Mouse (Mus musculus): ENCODE measurements around the gene Olfr597. TPM values are rescaled to one million over a fixed set of nuclear protein-coding genes. Genes with fewer than 3 reads are reported as not detected.
"Not testable (repeated sequence)": the region's sequence is repeated elsewhere in the genome, so short reads cannot be mapped to it uniquely, and the experiment has no call there.

Gene Olfr597
- polyA plus RNA-seq (2014; fragmentation: Nextera tagmentation; extraction: Ambion mirVana) = not detected in 2 replicates

DNA sequence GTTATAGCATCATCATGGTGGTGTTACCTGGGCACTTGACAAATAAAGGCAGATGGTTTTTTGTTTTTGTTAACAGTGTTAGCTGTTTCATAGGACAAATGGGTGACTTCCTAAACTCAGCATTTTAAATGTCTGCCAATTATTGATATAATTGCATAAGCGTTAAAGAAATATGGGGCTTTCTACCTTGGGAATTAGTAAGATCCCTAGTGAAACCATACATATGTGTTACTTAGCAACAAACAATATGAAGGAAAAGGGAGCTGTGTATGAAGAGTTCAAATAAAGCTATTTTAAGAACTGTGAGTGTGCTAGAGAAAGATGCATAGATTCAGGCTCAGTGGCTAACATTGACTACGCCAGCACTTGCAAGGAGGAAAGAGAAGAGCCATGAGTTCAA is at the start of gene Olfr597:
Gene Olfr597 (plus strand): TSS at position 301 of the 400 bp plus-strand sequence.
- not testable (repeated sequence) for H3K9me3 ChIP-seq (replicated peaks; ENCODE audit: control insufficient read depth, low read length); H3K4me2 ChIP-seq (ENCODE audit: low read depth, low read length); H3K27me3 ChIP-seq (ENCODE audit: control insufficient read depth, insufficient read depth, low read length); H3K9ac ChIP-seq (replicated peaks; ENCODE audit: low read length); H3K27ac ChIP-seq (replicated peaks; ENCODE audit: low read depth, low read length); H3K36me3 ChIP-seq (replicated peaks; ENCODE audit: control insufficient read depth, insufficient read depth, low read depth, low read length); H3K4me1 ChIP-seq (ENCODE audit: control insufficient read depth, insufficient read depth, low read length); DNase-seq (ENCODE audit: low spot score); H3K4me3 ChIP-seq (ENCODE audit: low read depth, low read length); ATAC-seq (replicated peaks; ENCODE audit: insufficient number of reproducible peaks, low FRiP score, low TSS enrichment, low read depth)
- 75% methylated on average over 2 of the region's 2 CpGs for WGBS

GRCm38 (mm10) chr7:103305348-103305747 is 10.8 kb upstream of the Olfr597 start, which contains the start of gene Olfr596:
Gene Olfr596, plus strand, starts transcription at chr7:103305648.
- WGBS = 92% methylated on average over 2 of the region's 2 CpGs
- not testable (repeated sequence) for DNase-seq (ENCODE audit: low spot score); H3K4me2 ChIP-seq (ENCODE audit: low read depth, low read length); ATAC-seq (replicated peaks; ENCODE audit: insufficient number of reproducible peaks, low FRiP score, low TSS enrichment, low read depth); H3K9me3 ChIP-seq (replicated peaks; ENCODE audit: control insufficient read depth, low read length); H3K36me3 ChIP-seq (replicated peaks; ENCODE audit: control insufficient read depth, insufficient read depth, low read depth, low read length); H3K9ac ChIP-seq (replicated peaks; ENCODE audit: low read length); H3K27ac ChIP-seq (replicated peaks; ENCODE audit: low read depth, low read length); H3K4me3 ChIP-seq (ENCODE audit: low read depth, low read length); H3K4me1 ChIP-seq (ENCODE audit: control insufficient read depth, insufficient read depth, low read length); H3K27me3 ChIP-seq (ENCODE audit: control insufficient read depth, insufficient read depth, low read length)

DNA sequence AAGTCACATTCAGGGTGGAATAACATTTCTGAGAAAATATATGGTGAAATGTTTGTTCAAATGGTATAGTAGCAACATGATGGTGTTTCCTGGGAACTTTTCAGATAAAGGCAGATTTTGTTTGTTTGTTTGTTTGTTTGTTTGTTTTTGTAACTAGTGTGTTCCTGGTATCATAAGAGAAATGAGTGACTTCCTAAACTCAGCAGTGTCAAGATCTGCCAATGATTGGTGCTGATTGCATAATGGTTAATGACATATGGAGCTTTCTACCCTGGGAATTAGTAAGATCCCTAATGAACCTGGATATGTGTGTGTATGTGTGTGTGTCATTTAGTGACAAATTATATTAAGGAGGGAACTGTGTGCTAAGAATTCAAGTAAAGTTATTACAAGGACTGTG is 7.2 kb downstream of the Olfr597 start, which contains the start of gene Olfr598:
Gene Olfr598 (plus strand): TSS at position 301 of the 400 bp plus-strand sequence.
- H3K4me3 ChIP-seq (ENCODE audit: low read depth, low read length) = no peak within 1 kb of the TSS
- no peaks in the 10 kb centered on the region for H3K4me1 ChIP-seq (ENCODE audit: control insufficient read depth, insufficient read depth, low read length)
- H3K9me3 ChIP-seq (replicated peaks; ENCODE audit: control insufficient read depth, low read length) = no peaks in the 10 kb centered on the region
- DNase-seq (ENCODE audit: low spot score) (no peak), ATAC-seq (replicated peaks; ENCODE audit: insufficient number of reproducible peaks, low FRiP score, low TSS enrichment, low read depth) (no peak)
- no peak within 1 kb of the TSS for H3K4me2 ChIP-seq (ENCODE audit: low read depth, low read length)
- no peak within 1 kb of the TSS for H3K9ac ChIP-seq (replicated peaks; ENCODE audit: low read length)
- no peaks in the 10 kb centered on the region for H3K36me3 ChIP-seq (replicated peaks; ENCODE audit: control insufficient read depth, insufficient read depth, low read depth, low read length)
- H3K27me3 ChIP-seq (ENCODE audit: control insufficient read depth, insufficient read depth, low read length) = no peaks in the 10 kb centered on the region
- H3K27ac ChIP-seq (replicated peaks; ENCODE audit: low read depth, low read length) = no peak within 1 kb of the TSS

DNA sequence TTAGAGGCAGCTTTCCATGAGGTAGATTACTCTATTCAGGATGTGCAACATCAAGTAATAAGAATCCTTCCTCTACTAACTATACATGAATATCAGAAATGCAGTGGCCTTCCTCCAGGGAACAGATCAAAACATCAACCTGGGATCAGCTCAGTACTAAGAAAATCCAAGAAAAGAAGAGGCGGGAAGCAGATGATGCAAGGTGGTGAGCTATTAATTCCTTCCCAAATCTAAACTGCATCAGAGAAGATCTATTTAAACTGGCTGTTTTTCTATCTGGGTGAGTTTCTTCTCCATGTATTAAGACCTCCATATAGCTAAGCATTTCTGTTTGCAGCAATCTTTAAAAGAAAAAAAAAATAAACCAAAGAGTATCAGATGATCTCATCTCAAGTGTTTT is 19.5 kb downstream of the Olfr597 start, which contains the start of gene Olfr599:
Gene Olfr599 (plus strand): TSS at position 301 of the 400 bp plus-strand sequence.
- Histone ChIP-seq H3K9ac (replicated peaks; ENCODE audit: low read length) (no peak within 1 kb of the TSS), H3K36me3 (replicated peaks; ENCODE audit: control insufficient read depth, insufficient read depth, low read depth, low read length) (no peaks in the 10 kb centered on the region), H3K4me1 (ENCODE audit: control insufficient read depth, insufficient read depth, low read length) (no peaks in the 10 kb centered on the region), H3K4me2 (ENCODE audit: low read depth, low read length) (no peak within 1 kb of the TSS), H3K4me3 (ENCODE audit: low read depth, low read length) (no peak within 1 kb of the TSS), H3K9me3 (replicated peaks; ENCODE audit: control insufficient read depth, low read length) (no peaks in the 10 kb centered on the region), H3K27me3 (ENCODE audit: control insufficient read depth, insufficient read depth, low read length) (no peaks in the 10 kb centered on the region), H3K27ac (replicated peaks; ENCODE audit: low read depth, low read length) (no peak within 1 kb of the TSS)
- no peak for ATAC-seq (replicated peaks; ENCODE audit: insufficient number of reproducible peaks, low FRiP score, low TSS enrichment, low read depth)
- WGBS = 63% methylated on average over 1 of the region's 1 CpGs
- DNase-seq (ENCODE audit: low spot score) = no peak

DNA sequence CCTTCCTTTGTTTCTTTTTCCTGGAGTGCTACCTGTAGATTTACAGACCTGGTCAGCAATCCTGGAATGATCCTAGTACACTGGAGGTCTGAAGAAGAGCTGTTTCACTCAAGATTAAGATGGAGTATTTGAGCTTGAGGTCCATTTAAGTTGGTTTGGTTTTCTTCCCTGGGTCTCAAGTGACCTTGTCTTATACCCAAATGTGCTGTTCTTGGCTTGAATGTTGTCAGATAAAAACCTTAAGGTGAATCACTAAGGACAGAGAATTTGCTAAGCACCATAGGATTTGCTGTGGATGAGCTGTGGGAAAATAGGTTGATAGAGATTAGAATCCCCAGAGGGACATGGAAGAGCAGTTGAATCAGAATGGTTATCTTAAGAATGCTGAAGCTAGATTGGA is 33.5 kb downstream of the Olfr597 start, which contains the start of gene Olfr600:
Gene Olfr600 (minus strand): TSS at position 101 of the 400 bp plus-strand sequence.
- Histone ChIP-seq H3K27me3 (ENCODE audit: control insufficient read depth, insufficient read depth, low read length) (no peaks in the 10 kb centered on the region), H3K4me1 (ENCODE audit: control insufficient read depth, insufficient read depth, low read length) (no peaks in the 10 kb centered on the region), H3K4me3 (ENCODE audit: low read depth, low read length) (no peak within 1 kb of the TSS), H3K4me2 (ENCODE audit: low read depth, low read length) (no peak within 1 kb of the TSS), H3K9me3 (replicated peaks; ENCODE audit: control insufficient read depth, low read length) (no peaks in the 10 kb centered on the region), H3K9ac (replicated peaks; ENCODE audit: low read length) (no peak within 1 kb of the TSS), H3K27ac (replicated peaks; ENCODE audit: low read depth, low read length) (no peak within 1 kb of the TSS), H3K36me3 (replicated peaks; ENCODE audit: control insufficient read depth, insufficient read depth, low read depth, low read length) (no peaks in the 10 kb centered on the region)
- DNase-seq (ENCODE audit: low spot score) = no peak
- ATAC-seq (replicated peaks; ENCODE audit: insufficient number of reproducible peaks, low FRiP score, low TSS enrichment, low read depth) = no peak

DNA sequence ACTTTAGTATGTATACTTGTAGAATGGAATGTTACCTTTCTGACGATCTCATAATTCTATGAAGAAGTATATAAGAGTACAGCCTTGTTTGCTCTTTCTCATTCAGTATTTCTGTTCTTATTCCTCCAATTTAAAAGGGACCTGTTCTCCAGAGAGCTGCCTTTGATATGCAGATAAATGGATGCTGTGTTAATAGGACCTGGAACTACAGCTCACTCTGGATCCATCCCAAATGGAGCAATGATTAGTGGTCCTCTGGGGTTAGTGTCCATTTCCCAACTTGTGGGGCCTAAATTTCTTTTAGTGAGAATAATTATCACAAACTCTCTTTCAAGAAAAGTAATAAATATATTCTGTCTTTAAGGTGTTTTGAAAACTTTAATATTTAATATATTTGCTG is 46.4 kb downstream of the Olfr597 start, which contains the start of gene Olfr601:
Gene Olfr601 (minus strand): TSS at position 101 of the 400 bp plus-strand sequence.
- H3K27ac ChIP-seq (replicated peaks; ENCODE audit: low read depth, low read length) = no peak within 1 kb of the TSS
- H3K4me3 ChIP-seq (ENCODE audit: low read depth, low read length) = no peak within 1 kb of the TSS
- no peaks in the 10 kb centered on the region for H3K27me3 ChIP-seq (ENCODE audit: control insufficient read depth, insufficient read depth, low read length)
- no peaks in the 10 kb centered on the region for H3K36me3 ChIP-seq (replicated peaks; ENCODE audit: control insufficient read depth, insufficient read depth, low read depth, low read length)
- 88% methylated on average over 1 of the region's 1 CpGs for WGBS
- no peak within 1 kb of the TSS for H3K4me2 ChIP-seq (ENCODE audit: low read depth, low read length)
- no peak within 1 kb of the TSS for H3K9ac ChIP-seq (replicated peaks; ENCODE audit: low read length)
- no peaks in the 10 kb centered on the region for H3K9me3 ChIP-seq (replicated peaks; ENCODE audit: control insufficient read depth, low read length)
- DNase-seq (ENCODE audit: low spot score) = no peak
- H3K4me1 ChIP-seq (ENCODE audit: control insufficient read depth, insufficient read depth, low read length) = no peaks in the 10 kb centered on the region
- ATAC-seq (replicated peaks; ENCODE audit: insufficient number of reproducible peaks, low FRiP score, low TSS enrichment, low read depth) = no peak

Small RNA genes within 50 kb of the gene (microRNA-seq; reads per million reads assigned to microRNA genes)
- gene Gm23550 (ENCODE audit: borderline number of aligned reads) = not detected

Other genes with a start within 250 kb of the Olfr597 start
- gene Olfr584, start 234.4 kb upstream of the Olfr597 start, polyA plus RNA-seq (2014; fragmentation: Nextera tagmentation; extraction: Ambion mirVana) = not detected in 2 replicates
- not detected in 2 replicates for gene Olfr585, start 218.6 kb upstream of the Olfr597 start, polyA plus RNA-seq (2014; fragmentation: Nextera tagmentation; extraction: Ambion mirVana)
- gene Olfr586, start 190.7 kb upstream of the Olfr597 start, polyA plus RNA-seq (2014; fragmentation: Nextera tagmentation; extraction: Ambion mirVana) = not detected in 2 replicates
- not detected in 2 replicates for gene Olfr588-ps1, start 175.4 kb upstream of the Olfr597 start, polyA plus RNA-seq (2014; fragmentation: Nextera tagmentation; extraction: Ambion mirVana)
- not detected in 2 replicates for gene Olfr589, start 160.0 kb upstream of the Olfr597 start, polyA plus RNA-seq (2014; fragmentation: Nextera tagmentation; extraction: Ambion mirVana)
- not detected in 2 replicates for gene Olfr591, start 138.0 kb upstream of the Olfr597 start, polyA plus RNA-seq (2014; fragmentation: Nextera tagmentation; extraction: Ambion mirVana)
- not detected in 2 replicates for gene Olfr592, start 131.5 kb upstream of the Olfr597 start, polyA plus RNA-seq (2014; fragmentation: Nextera tagmentation; extraction: Ambion mirVana)
- gene Olfr593, start 104.5 kb upstream of the Olfr597 start, polyA plus RNA-seq (2014; fragmentation: Nextera tagmentation; extraction: Ambion mirVana) = not detected in 2 replicates
- not detected in 2 replicates for gene Olfr594, start 99.3 kb upstream of the Olfr597 start, polyA plus RNA-seq (2014; fragmentation: Nextera tagmentation; extraction: Ambion mirVana)
- gene Usp17ld, start 63.8 kb upstream of the Olfr597 start, polyA plus RNA-seq (2014; fragmentation: Nextera tagmentation; extraction: Ambion mirVana) = not detected in 2 replicates
- not detected in 2 replicates for gene Olfr596, start 10.7 kb upstream of the Olfr597 start, polyA plus RNA-seq (2014; fragmentation: Nextera tagmentation; extraction: Ambion mirVana)
- gene Olfr598, start 7.3 kb downstream of the Olfr597 start, polyA plus RNA-seq (2014; fragmentation: Nextera tagmentation; extraction: Ambion mirVana) = not detected in 2 replicates
- not detected in 2 replicates for gene Olfr599, start 19.6 kb downstream of the Olfr597 start, polyA plus RNA-seq (2014; fragmentation: Nextera tagmentation; extraction: Ambion mirVana)
- gene Olfr600, start 33.4 kb downstream of the Olfr597 start, polyA plus RNA-seq (2014; fragmentation: Nextera tagmentation; extraction: Ambion mirVana) = not detected in 2 replicates
- not detected in 2 replicates for gene Olfr601, start 46.3 kb downstream of the Olfr597 start, polyA plus RNA-seq (2014; fragmentation: Nextera tagmentation; extraction: Ambion mirVana)
- not detected in 2 replicates for gene Olfr603, start 69.9 kb downstream of the Olfr597 start, polyA plus RNA-seq (2014; fragmentation: Nextera tagmentation; extraction: Ambion mirVana)
- gene Usp17lc, start 98.8 kb downstream of the Olfr597 start, polyA plus RNA-seq (2014; fragmentation: Nextera tagmentation; extraction: Ambion mirVana) = not detected in 2 replicates
- not detected in 2 replicates for gene Olfr605, start 129.1 kb downstream of the Olfr597 start, polyA plus RNA-seq (2014; fragmentation: Nextera tagmentation; extraction: Ambion mirVana)
- gene Olfr606, start 132.7 kb downstream of the Olfr597 start, polyA plus RNA-seq (2014; fragmentation: Nextera tagmentation; extraction: Ambion mirVana) = not detected in 2 replicates
- gene Olfr607, start 147.8 kb downstream of the Olfr597 start, polyA plus RNA-seq (2014; fragmentation: Nextera tagmentation; extraction: Ambion mirVana) = not detected in 2 replicates
- not detected in 2 replicates for gene Olfr608, start 153.6 kb downstream of the Olfr597 start, polyA plus RNA-seq (2014; fragmentation: Nextera tagmentation; extraction: Ambion mirVana)
- not detected in 2 replicates for gene Olfr609, start 181.7 kb downstream of the Olfr597 start, polyA plus RNA-seq (2014; fragmentation: Nextera tagmentation; extraction: Ambion mirVana)
- not detected in 2 replicates for gene Olfr610, start 195.8 kb downstream of the Olfr597 start, polyA plus RNA-seq (2014; fragmentation: Nextera tagmentation; extraction: Ambion mirVana)
- gene Olfr611, start 204.5 kb downstream of the Olfr597 start, polyA plus RNA-seq (2014; fragmentation: Nextera tagmentation; extraction: Ambion mirVana) = not detected in 2 replicates
- gene Olfr612, start 226.4 kb downstream of the Olfr597 start, polyA plus RNA-seq (2014; fragmentation: Nextera tagmentation; extraction: Ambion mirVana) = not detected in 2 replicates
- gene Olfr613, start 231.8 kb downstream of the Olfr597 start, polyA plus RNA-seq (2014; fragmentation: Nextera tagmentation; extraction: Ambion mirVana) = not detected in 2 replicates
- gene Olfr615, start 239.8 kb downstream of the Olfr597 start, polyA plus RNA-seq (2014; fragmentation: Nextera tagmentation; extraction: Ambion mirVana) = not detected in 2 replicates

All from embryonic facial prominence, embryonic 11.5 days (tissue).